Mouse (Mus musculus) limb, embryonic 10.5 days (tissue): ENCODE results near the gene Ets1. TPM values are rescaled to one million over a fixed set of nuclear protein-coding genes. Genes with fewer than 3 reads are reported as not detected.

Experiments used
- DNase-seq: peaks from one replicate; pipeline ENCODE4 v3.0.0-alpha.2; 2017; ENCODE audit warnings: low spot score
- H3K27ac ChIP-seq: fragments of 300-500 bp; sonication (generic); 2 replicates; pipeline ENCODE4 v1.5.1; 2016; ENCODE audit warnings: mild to moderate bottlenecking
- H3K27me3 ChIP-seq: fragments of 300-500 bp; sonication (generic); 2 replicates; pipeline ENCODE4 v1.6.1; 2016; ENCODE audit warnings: low read depth, mild to moderate bottlenecking; ENCODE audit not compliant: poor library complexity, severe bottlenecking
- H3K36me3 ChIP-seq: fragments of 300-500 bp; sonication (generic); 2 replicates; pipeline ENCODE4 v1.6.1; 2016; ENCODE audit warnings: mild to moderate bottlenecking, moderate library complexity
- H3K4me1 ChIP-seq: fragments of 300-500 bp; sonication (generic); 2 replicates; pipeline ENCODE4 v1.6.1; 2016
- H3K4me3 ChIP-seq: fragments of 300-500 bp; sonication (generic); 2 replicates; pipeline ENCODE4 v1.5.1; 2016; ENCODE audit warnings: mild to moderate bottlenecking, moderate library complexity
- H3K9me3 ChIP-seq: fragments of 300-500 bp; sonication (generic); replicated peaks from 2 replicates; pipeline ENCODE4 v1.6.1; 2016; ENCODE audit warnings: mild to moderate bottlenecking
- WGBS: fragments of 180-500 bp; shearing (Covaris S2); methylation state at CpG from one replicate; pipeline ENCODE4 v1.1.7; 2016; 5-methylcytosine and 5-hydroxymethylcytosine counted together
- polyA plus RNA-seq: library from polyadenylated mRNA; unstranded; fragments of >200 nt; fragmentation: Nextera tagmentation; extraction: Ambion mirVana; gene quantifications from 2 replicates; pipeline ENCODE4 v1.2.1, GENCODE M21; 2016

Gene Ets1
- polyA plus RNA-seq, 1 experiment from 2014 or later, result 50.3 TPM

- Histone ChIP-seq H3K27me3 (no peaks in the 10 kb centered on the region), H3K4me3 (no peak overlapping the region), H3K9me3 (no peaks in the 10 kb centered on the region), H3K36me3 (peaks cover 60% of the 10 kb centered on the region), H3K4me1 (peaks cover 26% of the 10 kb centered on the region), H3K27ac (no peak overlapping the region)
- 93% methylated on average over 7 of the region's 7 CpGs for WGBS
- no peak for DNase-seq
Observed at GRCm38 (mm10) chr9:32728306-32728705, 92.3 kb downstream of the Ets1 start.

DNA sequence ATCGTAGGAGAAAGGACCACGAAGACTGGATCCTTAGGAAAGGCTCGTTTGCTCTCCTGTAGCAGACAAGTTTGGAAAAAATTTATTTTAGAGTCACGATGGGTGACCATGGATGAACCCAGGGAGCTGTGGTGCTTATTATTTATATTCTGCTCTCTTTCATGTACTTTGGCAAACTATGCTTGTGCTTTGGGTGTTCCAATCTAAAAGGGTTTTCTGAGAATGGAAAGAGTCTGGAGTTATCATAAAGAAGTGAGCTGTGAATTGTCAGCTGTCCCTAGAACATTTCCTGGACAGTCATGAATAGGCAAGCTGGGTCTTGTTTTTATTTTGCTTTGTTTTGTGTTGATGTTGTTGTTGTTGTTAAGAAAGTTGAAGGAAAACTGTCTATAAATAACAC is 92.8 kb downstream of the Ets1 start:
- peaks cover 65% of the 10 kb centered on the region for H3K36me3 ChIP-seq
- H3K27ac ChIP-seq, result no peak overlapping the region
- 90% methylated on average over 4 of the region's 4 CpGs for WGBS

GRCm38 (mm10) chr9:32729207-32729606 is 93.2 kb downstream of the Ets1 start:
- Histone ChIP-seq H3K4me3 (no peak overlapping the region), H3K4me1 (peaks cover 24% of the 10 kb centered on the region), H3K36me3 (peaks cover 69% of the 10 kb centered on the region), H3K9me3 (no peaks in the 10 kb centered on the region), H3K27me3 (no peaks in the 10 kb centered on the region), H3K27ac (no peak overlapping the region)
- no peak for DNase-seq
- WGBS, result 84% methylated on average over 4 of the region's 4 CpGs

More for the DNA sequence above, 92.8 kb downstream of the Ets1 start:
- DNase-seq, result no peak
- H3K4me3 ChIP-seq, result no peak overlapping the region
- no peaks in the 10 kb centered on the region for H3K27me3 ChIP-seq
- peaks cover 26% of the 10 kb centered on the region for H3K4me1 ChIP-seq
- H3K9me3 ChIP-seq, result no peaks in the 10 kb centered on the region

GRCm38 (mm10) chr9:32730001-32730655 is 94.1 kb downstream of the Ets1 start:
- no peak overlapping the region for H3K4me3 ChIP-seq
- H3K9me3 ChIP-seq, result no peaks in the 10 kb centered on the region
- H3K36me3 ChIP-seq, result peaks cover 78% of the 10 kb centered on the region
- DNase-seq, result no peak
- WGBS, result 89% methylated on average over 9 of the region's 9 CpGs
- no peaks in the 10 kb centered on the region for H3K27me3 ChIP-seq
- no peak overlapping the region for H3K27ac ChIP-seq
- H3K4me1 ChIP-seq, result peaks cover 20% of the 10 kb centered on the region

- H3K27ac ChIP-seq, result no peak overlapping the region; the same call in 1 of the 2 replicates
- H3K4me1 ChIP-seq, result peaks cover 15% of the 10 kb centered on the region
- WGBS, result 90% methylated on average over 13 of the region's 13 CpGs
- no peak for DNase-seq
- H3K27me3 ChIP-seq, result no peaks in the 10 kb centered on the region
- H3K4me3 ChIP-seq, result no peak overlapping the region
- peaks cover 86% of the 10 kb centered on the region for H3K36me3 ChIP-seq
- no peaks in the 10 kb centered on the region for H3K9me3 ChIP-seq
Observed at GRCm38 (mm10) chr9:32730656-32731590, 94.9 kb downstream of the Ets1 start.

DNA sequence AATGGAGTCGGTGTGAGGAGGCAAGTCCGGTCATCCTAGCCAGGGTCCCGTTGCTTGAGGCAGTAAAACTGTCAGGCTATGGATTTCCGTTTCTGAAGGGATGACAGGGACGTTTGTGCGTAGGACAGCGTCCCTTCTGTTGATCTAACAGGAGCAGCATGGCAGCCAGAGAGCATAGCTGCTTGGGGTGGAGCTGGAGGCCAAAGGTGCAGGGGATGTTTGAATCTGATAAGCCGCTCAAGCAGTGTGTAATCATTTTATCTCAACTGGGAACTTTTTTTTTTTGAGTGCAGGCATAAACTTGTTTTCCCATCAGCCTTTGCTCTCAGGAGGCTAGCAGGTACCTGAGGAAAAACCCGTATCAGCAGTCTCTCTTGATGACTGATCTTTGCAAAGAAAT is 95.8 kb downstream of the Ets1 start:
- H3K9me3 ChIP-seq, result no peaks in the 10 kb centered on the region
- DNase-seq, result no peak
- H3K4me1 ChIP-seq, result peaks cover 9% of the 10 kb centered on the region; the same call in 1 of the 2 replicates
- H3K4me3 ChIP-seq, result no peak overlapping the region
- no peaks in the 10 kb centered on the region for H3K27me3 ChIP-seq
- H3K36me3 ChIP-seq, result peaks cover 91% of the 10 kb centered on the region
- H3K27ac ChIP-seq, result no peak overlapping the region
- WGBS, result 53% methylated on average over 9 of the region's 9 CpGs

DNA sequence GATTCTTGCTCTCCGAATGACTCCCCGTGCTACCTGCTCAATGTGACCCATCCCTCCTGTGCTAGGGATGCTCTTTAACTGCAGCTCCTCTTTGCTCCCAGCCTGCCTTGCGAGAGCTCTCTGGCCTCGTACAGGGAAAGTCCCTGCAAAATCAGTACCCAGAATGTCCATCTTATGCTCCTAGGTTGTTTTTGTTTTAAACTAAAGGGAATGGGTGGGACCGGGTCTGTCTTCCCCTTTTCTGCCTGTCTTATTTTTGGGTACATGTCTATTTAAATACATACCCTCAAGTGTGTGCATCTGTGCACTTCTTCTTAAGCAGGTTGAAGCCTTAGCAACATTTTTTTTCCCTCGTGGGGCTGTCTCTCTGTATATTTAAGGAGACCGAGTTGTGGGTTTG is 99.0 kb downstream of the Ets1 start:
- WGBS, result 94% methylated on average over 7 of the region's 7 CpGs
- DNase-seq, result no peak
- no peak overlapping the region for H3K4me3 ChIP-seq
- H3K27me3 ChIP-seq, result no peaks in the 10 kb centered on the region
- H3K4me1 ChIP-seq, result 0 out of 2 replicates have a peak, but pooled peaks cover 9% of the 10 kb centered on the region
- peaks cover 93% of the 10 kb centered on the region for H3K36me3 ChIP-seq
- no peak overlapping the region for H3K27ac ChIP-seq
- H3K9me3 ChIP-seq, result no peaks in the 10 kb centered on the region

DNA sequence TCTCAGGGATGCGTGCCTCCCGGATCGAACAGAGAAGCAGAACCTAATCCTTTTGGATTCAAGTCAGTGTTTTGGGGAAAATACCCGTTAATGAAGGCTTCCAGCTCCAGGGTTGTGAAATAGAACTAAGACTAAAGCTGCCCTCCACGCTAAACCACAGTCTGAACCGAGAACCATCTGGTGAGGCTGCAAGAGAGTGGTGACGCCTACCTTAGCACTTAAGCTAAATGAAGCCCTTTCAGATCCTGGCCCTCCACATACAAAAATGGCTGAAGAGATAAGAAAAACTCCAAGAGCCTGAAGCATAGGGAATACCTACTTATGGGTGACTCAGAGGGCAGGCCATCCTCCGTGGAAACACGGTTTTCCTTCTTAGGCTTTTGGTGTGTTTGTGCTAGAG is 100.0 kb downstream of the Ets1 start:
- Histone ChIP-seq H3K27me3 (no peaks in the 10 kb centered on the region), H3K9me3 (no peaks in the 10 kb centered on the region), H3K27ac (no peak overlapping the region), H3K4me3 (no peak overlapping the region), H3K4me1 (0 out of 2 replicates have a peak, but pooled peaks cover 6% of the 10 kb centered on the region), H3K36me3 (peaks cover 95% of the 10 kb centered on the region)
- 93% methylated on average over 9 of the region's 9 CpGs for WGBS
- DNase-seq, result no peak

DNA sequence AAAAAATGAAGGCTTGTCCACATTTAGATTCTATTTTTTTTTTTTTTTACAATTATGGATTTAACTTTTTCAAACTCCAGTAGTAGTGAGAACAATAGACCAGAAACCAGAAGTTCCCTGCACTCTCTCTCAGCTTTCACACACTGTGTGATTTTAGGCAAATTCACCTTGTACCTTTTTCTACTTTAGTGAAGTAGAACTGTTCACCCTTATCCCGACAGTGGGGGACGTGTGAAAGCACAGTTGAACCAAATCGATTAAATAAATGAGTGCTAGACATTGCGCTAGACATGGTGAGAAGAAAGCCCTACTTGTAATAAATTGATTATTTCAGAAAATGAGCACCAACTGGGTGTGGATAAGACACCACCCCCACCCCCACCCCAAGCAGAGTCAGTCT is 104.0 kb downstream of the Ets1 start:
- 93% methylated on average over 4 of the region's 4 CpGs for WGBS
- Histone ChIP-seq H3K9me3 (no peaks in the 10 kb centered on the region), H3K27me3 (no peaks in the 10 kb centered on the region), H3K4me3 (no peak overlapping the region), H3K4me1 (peaks cover 24% of the 10 kb centered on the region), H3K36me3 (peaks cover 89% of the 10 kb centered on the region), H3K27ac (no peak overlapping the region)
- no peak for DNase-seq

- no peaks in the 10 kb centered on the region for H3K27me3 ChIP-seq
- H3K27ac ChIP-seq, result no peak overlapping the region
- no peak overlapping the region for H3K4me3 ChIP-seq
- H3K4me1 ChIP-seq, result peaks cover 33% of the 10 kb centered on the region
- no peak for DNase-seq
- H3K36me3 ChIP-seq, result peaks cover 81% of the 10 kb centered on the region
- H3K9me3 ChIP-seq, result no peaks in the 10 kb centered on the region
- 88% methylated on average over 12 of the region's 12 CpGs for WGBS
Observed at GRCm38 (mm10) chr9:32740751-32741387, 104.8 kb downstream of the Ets1 start.

DNA sequence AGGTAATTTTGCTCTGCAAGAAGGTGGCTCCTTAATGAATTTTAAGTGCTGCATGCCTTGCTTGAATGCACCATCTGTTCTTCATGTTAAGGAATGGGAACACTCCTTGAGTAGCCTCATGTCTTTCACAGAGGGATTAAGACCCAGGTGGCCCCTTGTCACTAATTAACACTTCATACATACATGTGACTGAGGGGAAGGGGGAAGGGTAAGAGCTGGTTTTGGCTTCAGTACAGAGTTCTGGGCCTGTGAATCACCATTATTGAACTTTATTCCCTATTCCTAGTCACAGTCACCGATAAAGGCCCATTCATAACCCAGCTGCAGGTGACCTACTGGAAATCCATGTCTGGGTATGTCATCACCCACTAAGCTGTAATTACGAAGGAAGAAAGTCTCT is 105.7 kb downstream of the Ets1 start:
- WGBS, result 88% methylated on average over 2 of the region's 2 CpGs
- no peak overlapping the region for H3K27ac ChIP-seq
- peaks cover 39% of the 10 kb centered on the region for H3K4me1 ChIP-seq
- H3K27me3 ChIP-seq, result no peaks in the 10 kb centered on the region
- H3K4me3 ChIP-seq, result no peak overlapping the region
- H3K36me3 ChIP-seq, result peaks cover 78% of the 10 kb centered on the region
- no peak for DNase-seq
- H3K9me3 ChIP-seq, result no peaks in the 10 kb centered on the region

DNA sequence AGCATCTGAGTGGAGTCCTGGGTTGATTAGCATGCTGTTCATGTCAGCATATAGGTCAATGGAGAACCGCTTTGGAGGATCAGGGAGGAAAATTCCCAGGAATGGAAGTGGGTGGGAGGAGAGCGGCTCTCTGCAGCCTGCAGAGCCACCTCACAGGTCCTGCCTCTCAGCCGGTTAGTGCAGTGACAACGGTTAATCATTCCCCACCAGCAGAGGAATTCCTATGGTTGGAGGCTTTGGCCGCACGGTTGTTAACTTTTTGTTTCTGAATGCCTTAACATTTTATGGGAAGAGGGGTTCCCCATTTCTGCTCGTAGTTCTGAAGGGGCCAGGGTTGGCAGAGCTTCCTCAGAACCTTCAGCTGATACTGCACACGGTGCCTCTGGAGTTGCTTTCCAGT is 107.1 kb downstream of the Ets1 start:
- Histone ChIP-seq H3K36me3 (peaks cover 70% of the 10 kb centered on the region), H3K4me1 (peaks cover 39% of the 10 kb centered on the region), H3K27me3 (no peaks in the 10 kb centered on the region), H3K27ac (0 out of 2 replicates have a peak overlapping the region, but pooled peaks have one; percentile 27), H3K9me3 (no peaks in the 10 kb centered on the region), H3K4me3 (no peak overlapping the region)
- no peak for DNase-seq
- 81% methylated on average over 8 of the region's 8 CpGs for WGBS
